Mouse (Mus musculus) v-Abl transformed pro-B cells (cell line): ENCODE measurements around the gene Gm10392.

Experiments used
- in situ Hi-C, 2 experiments: fragments of 400-800 bp; cut with MboI; formaldehyde crosslinking; loops; one replicate each; pipeline ENCODE4 v1.15.1; 2025; ENCODE audit not compliant: unreplicated experiment in 2 of 2

Gm10392 gene

GRCm38 (mm10) chr11:77508068-77509021, 10.7 kb downstream of the Gm10392 start:
- in situ Hi-C loops: loop anchor here (10.0 kb wide), 2 partner anchors 126 to 276 kb away; partner anchors contain the start of gene Gm10277 (in 1 of the 2)

GRCm38 (mm10) chr11:77507426-77507825, 11.6 kb downstream of the Gm10392 start:
- in situ Hi-C loops: loop anchor here (10.0 kb wide), 2 partner anchors 127 to 277 kb away; partner anchors contain the start of gene Gm10277 (in 1 of the 2)

GRCm38 (mm10) chr11:77506941-77507340, 12.1 kb downstream of the Gm10392 start:
- in situ Hi-C loops: loop anchor here (10.0 kb wide), 2 partner anchors 128 to 278 kb away; partner anchors contain the start of gene Gm10277 (in 1 of the 2)

GRCm38 (mm10) chr11:77506273-77506672, 12.7 kb downstream of the Gm10392 start:
- in situ Hi-C loops: loop anchor here (10.0 kb wide), 2 partner anchors 129 to 279 kb away; partner anchors contain the start of gene Gm10277 (in 1 of the 2)

GRCm38 (mm10) chr11:77505291-77505980, 13.6 kb downstream of the Gm10392 start:
- in situ Hi-C loops: loop anchor here (10.0 kb wide), 2 partner anchors 129 to 279 kb away; partner anchors contain the start of gene Gm10277 (in 1 of the 2)

GRCm38 (mm10) chr11:77504377-77504776, 14.6 kb downstream of the Gm10392 start:
- in situ Hi-C loops: loop anchor here (5.0 to 10.0 kb wide), 4 partner anchors 37 to 280 kb away; partner anchors contain the start of genes Coro6 (in 1 of the 2) and Gm10277 (in 1 of the 2)

- in situ Hi-C loops: loop anchor here (5.0 to 10.0 kb wide), 4 partner anchors 36 to 281 kb away; partner anchors contain the start of genes Coro6 (in 1 of the 2) and Gm10277 (in 1 of the 2)
Measured at GRCm38 (mm10) chr11:77503511-77503910, 15.5 kb downstream of the Gm10392 start.

- in situ Hi-C loops: loop anchor here (5.0 to 10.0 kb wide), 4 partner anchors 35 to 282 kb away; partner anchors contain the start of genes Coro6 (in 1 of the 2) and Gm10277 (in 1 of the 2)
Measured at GRCm38 (mm10) chr11:77502481-77502880, 16.5 kb downstream of the Gm10392 start.

- in situ Hi-C loops: loop anchor here (5.0 to 10.0 kb wide), 4 partner anchors 35 to 283 kb away; partner anchors contain the start of genes Coro6 (in 1 of the 2) and Gm10277 (in 1 of the 2)
Measured at GRCm38 (mm10) chr11:77501971-77502370, 17.0 kb downstream of the Gm10392 start.

- in situ Hi-C loops: loop anchor here (5.0 to 10.0 kb wide), 4 partner anchors 34 to 283 kb away; partner anchors contain the start of genes Coro6 (in 1 of the 2) and Gm10277 (in 1 of the 2)
Measured at GRCm38 (mm10) chr11:77501392-77501791, 17.6 kb downstream of the Gm10392 start.

GRCm38 (mm10) chr11:77500361-77501325, 18.4 kb downstream of the Gm10392 start:
- in situ Hi-C loops: loop anchor here (5.0 to 10.0 kb wide), 4 partner anchors 33 to 284 kb away; partner anchors contain the start of genes Coro6 (in 1 of the 2) and Gm10277 (in 1 of the 2)

GRCm38 (mm10) chr11:77499354-77499753, 19.6 kb downstream of the Gm10392 start:
- in situ Hi-C loops: loop anchor here in 1 of 2 experiments (10.0 kb wide), 1 partner anchor 295 kb away; no protein-coding TSS in a partner anchor

GRCm38 (mm10) chr11:77498261-77499139, 20.5 kb downstream of the Gm10392 start:
- in situ Hi-C loops: loop anchor here in 1 of 2 experiments (10.0 kb wide), 1 partner anchor 296 kb away; no protein-coding TSS in a partner anchor

GRCm38 (mm10) chr11:77497851-77498250, 21.1 kb downstream of the Gm10392 start:
- in situ Hi-C loops: loop anchor here in 1 of 2 experiments (10.0 kb wide), 1 partner anchor 297 kb away; no protein-coding TSS in a partner anchor

- in situ Hi-C loops: loop anchor here in 1 of 2 experiments (10.0 kb wide), 1 partner anchor 297 kb away; no protein-coding TSS in a partner anchor
Measured at GRCm38 (mm10) chr11:77497341-77497756, 21.6 kb downstream of the Gm10392 start.

GRCm38 (mm10) chr11:77495507-77495906, 23.5 kb downstream of the Gm10392 start:
- in situ Hi-C loops: loop anchor here in 1 of 2 experiments (10.0 kb wide), 1 partner anchor 299 kb away; no protein-coding TSS in a partner anchor

- in situ Hi-C loops: loop anchor here (5.0 to 10.0 kb wide), 2 partner anchors 138 to 300 kb away; no protein-coding TSS in a partner anchor
Measured at GRCm38 (mm10) chr11:77494782-77495181, 24.2 kb downstream of the Gm10392 start.
